Mouse (Mus musculus): ENCODE results near the gene Ccdc9. TPM values are rescaled to one million over a fixed set of nuclear protein-coding genes. Genes with fewer than 3 reads are reported as not detected.
"Not testable (repeated sequence)": the region's sequence is repeated elsewhere in the genome, so short reads cannot be mapped to it uniquely, and the experiment has no call there.

Ccdc9 gene
- total RNA-seq, 2 experiments from 2014 or later, result 103 to 116 TPM

DNA sequence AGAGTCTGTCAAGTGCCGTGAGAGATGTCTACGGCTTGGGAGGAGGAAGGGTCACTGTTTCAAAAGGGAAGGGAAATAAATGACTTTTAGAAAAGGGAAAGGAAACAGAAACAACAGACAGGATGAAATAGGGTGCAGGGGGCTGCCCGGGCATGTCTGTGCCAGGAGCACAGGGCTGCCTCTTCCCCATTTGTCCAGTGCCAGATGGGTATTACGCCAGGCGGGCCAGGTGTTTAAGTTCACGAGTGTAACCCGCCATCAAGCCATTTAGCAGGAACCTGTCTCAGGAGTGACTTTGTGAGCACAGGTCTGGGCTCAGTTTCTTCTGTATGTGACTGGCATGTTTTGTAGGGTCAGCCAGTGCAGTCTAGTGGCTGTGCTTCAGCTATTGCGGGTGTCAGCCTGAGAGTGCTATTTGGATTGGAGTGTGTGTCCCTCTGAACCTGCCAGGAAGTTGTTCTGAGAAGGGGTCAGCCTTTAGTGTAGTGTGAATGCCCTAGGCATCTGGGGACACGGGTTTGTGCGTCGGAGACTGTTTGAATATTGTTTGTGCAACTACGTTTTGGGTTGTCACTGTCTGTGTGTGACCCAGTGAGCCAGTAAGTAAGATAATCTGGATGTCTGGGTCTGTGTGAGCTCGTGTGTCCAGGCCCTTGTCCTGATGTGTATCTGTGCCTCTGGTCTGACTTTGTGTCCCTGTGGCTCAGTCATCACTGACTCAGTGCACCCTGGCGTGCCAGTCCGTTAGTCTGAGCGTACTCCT lies 22.1 kb upstream of the Ccdc9 start:
- no peak for DNase-seq (ENCODE audit: low spot score in 2 of 2)

DNA sequence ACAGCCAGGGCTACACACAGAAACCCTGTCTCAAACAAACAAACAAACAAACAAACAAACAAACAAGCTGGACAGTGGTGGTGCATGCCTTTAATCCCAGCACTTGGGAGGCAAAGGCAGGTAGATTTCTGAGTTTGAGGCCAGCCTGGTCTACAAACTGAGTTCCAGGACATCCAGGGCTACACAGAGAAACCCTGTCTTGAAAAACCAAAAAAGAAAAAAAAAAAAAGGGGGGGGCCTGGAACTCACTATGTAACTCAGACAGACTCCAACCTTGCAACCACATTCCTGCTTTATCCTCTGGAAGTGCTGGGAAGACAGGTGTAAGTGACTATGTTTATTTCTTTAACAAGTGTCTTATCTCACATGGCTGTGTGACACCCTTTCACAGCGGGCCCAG lies 21.5 kb upstream of the Ccdc9 start, which contains the start of gene Bbc3:
TSS of gene Bbc3 (plus strand) at position 301 of the 400 bp plus-strand sequence.
- not testable (repeated sequence) for DNase-seq (ENCODE audit: low spot score in 2 of 2)

DNA sequence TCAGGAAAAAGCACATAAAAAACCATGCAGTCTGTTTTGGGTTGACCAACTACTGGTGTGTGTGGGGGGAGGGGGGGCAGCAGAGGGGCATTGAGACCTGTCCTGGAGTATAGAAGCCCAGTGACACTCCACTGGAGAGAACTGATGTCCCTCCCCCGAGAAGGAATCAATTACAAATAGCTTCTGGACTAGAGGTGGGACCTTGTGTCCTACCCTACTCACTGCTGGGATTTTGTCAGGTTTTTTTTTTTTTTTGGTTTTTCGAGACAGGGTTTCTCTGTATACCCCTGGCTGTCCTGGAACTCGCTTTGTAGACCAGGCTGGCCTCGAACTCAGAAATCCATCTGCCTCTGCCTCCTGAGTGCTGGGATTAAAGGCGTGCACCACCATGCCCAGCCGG lies 20.5 kb upstream of the Ccdc9 start:
- not testable (repeated sequence) for DNase-seq (ENCODE audit: low spot score in 2 of 2)

DNA sequence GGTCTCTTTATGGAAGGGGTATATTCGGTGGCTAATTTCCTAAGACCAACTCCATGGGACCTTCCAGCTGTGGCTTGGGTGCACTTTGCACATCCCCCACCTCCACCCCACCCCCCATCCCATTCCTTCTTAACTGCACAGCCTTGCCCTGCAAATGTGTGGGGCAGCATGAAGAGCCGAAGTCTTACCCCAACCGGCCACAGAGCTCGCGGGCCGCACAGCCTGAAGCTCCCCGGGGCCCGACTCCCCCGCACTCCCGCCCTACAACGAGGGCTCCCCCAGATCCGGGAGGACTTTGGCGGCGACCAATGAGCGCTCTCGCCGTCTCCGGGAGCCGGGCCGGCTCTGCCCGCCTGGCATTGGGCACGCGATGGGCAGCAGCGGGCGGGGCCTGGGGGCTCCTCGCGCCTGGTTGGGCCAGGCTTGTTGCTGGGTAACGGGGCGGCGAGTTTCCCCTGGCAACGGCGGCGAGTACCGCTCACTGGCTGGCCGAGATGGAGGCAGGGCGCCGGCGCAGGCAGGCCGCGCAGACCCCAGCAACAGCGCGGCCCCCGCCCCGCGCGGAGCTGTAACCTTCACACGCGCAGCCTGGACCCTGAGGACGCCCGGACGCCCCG lies 12.9 kb upstream of the Ccdc9 start:
- peak; percentile 75 to 79 for DNase-seq (ENCODE audit: low spot score in 2 of 2)

DNA sequence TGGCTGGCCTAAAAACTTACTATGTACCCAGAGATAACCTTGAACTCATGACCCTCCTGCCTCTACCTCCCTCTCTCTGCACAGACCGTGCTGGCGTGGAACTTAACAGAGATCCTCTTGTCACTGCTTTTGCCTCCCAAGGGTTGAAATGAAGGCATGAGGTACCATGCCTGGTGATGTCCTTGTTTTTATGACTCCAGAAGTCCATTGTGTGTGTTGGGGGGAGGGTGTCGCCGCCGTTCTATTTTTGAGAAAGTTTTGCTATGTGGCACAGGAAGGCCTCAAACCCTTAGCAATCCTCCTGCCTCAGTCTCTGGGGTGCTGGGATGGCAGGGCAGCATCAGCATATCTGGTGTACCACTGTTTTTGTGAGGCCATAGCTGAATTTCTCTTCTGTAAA lies 12.3 kb upstream of the Ccdc9 start:
- DNase-seq (ENCODE audit: low spot score in 2 of 2), result no peak

DNA sequence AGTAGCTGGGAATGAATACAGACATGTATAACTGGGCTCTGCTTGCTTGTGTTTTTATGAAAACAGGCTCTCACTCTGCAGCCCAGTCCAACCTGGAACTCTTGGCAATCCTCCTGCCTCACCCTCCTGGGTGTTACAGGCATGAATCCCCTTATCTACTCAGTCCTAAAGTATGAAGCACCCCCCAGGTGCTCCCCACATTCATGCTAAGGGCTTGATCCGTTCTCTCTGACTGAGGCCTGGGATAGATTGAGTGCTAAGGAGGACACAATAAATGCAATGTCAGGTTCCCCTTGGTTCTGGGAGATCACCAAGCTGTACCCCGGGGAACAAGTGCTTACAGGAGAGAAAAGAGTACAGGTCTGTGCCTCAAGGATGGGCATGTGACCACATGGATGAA lies 11.0 kb upstream of the Ccdc9 start:
- DNase-seq (ENCODE audit: low spot score in 2 of 2), result no peak

DNA sequence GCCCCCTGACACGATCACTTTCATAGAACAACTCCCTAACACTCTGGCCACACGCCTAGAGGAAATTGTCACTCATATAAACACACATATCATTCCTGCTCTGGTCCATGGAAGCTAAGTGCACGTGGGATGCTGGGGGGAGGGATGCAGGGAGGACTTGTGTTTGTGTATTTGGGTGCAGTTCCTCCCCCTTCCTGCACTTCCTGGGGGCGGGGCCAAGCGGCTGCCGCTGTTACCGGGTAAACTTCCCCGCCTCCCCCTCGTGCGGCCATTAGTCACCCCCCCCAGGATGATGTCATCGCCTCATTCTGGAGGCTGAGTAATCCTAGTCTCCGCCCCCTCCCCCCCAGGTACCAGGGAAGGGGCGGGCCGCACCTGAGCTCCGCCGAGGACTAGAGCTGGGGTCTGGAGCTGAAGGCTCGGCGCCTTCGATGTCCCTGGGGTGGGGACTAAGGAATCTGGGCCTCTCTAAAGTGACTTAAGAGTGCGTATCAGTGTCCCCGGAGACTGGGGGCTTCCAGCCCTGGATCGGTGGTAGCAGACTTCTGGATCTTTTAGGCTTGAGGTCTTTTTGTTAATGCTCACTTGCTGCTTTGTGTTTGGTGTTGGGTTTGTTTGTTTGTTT lies 10.3 kb upstream of the Ccdc9 start:
- peak in 1 of 2 experiments; percentile 81 for DNase-seq (ENCODE audit: low spot score in 2 of 2)

DNA sequence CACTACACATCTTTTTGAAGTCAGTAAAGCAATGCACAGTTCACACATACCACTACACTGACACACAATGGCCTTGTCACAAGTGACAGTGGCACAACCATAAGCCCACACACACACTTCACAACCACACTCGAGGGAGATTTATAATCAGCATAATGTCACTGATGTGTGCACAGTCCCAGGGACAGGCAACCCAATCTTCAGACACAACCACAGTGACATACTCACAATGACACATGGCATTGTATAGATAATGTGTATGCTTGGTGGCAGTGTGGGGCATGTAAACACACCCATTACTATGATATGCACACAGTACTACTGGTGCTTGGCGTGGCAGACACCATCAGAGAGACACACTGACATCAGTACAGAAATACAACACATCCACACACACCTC lies 9.6 kb upstream of the Ccdc9 start:
- DNase-seq (ENCODE audit: low spot score in 2 of 2), result no peak

DNA sequence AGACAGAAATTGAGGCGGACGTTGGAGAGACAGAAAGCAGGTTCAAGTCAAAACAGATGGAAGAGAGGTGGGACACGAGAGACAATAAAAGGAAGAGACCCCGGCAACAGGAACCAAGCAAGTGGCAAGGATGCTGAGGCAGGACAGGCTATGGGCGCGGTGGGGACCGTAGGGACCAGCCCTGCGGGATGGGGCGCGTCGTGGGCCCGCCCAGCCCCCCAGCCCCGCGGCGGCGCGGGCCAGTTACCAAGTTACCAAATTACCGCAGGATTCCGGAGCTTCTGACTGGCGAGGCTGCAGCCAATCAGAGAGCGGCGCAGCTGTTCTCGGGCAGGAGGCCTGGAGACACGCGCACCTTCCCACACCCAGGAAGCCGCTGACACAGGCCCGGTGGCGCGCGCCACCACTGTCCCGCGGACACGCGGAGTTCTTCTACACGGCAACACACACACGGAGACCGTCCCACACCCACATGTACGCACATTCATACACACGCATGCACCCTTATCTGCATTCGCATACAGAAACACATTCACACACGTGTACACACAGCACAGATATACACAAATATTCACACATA lies 8.8 kb upstream of the Ccdc9 start:
- no peak for DNase-seq (ENCODE audit: low spot score in 2 of 2)

DNA sequence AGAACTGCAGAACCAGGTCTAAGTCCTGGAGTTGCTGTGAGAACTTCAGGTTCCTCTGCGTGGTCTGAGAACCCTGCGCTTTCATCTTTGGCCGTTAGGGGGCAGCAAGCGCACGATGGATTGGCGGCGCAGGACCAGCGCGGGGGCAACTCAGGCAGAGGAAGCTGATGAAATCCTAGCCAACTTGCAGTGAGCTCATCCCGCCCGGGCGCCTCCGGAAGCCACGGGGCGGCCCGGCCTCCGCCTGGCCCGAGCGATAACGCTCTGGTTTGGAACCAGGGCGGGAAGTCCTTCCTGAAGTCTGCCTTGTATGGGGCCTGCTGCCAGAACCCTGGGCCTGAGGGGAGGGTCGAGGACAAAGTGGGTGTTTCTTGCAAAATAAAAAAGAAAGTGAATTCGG lies 8.2 kb upstream of the Ccdc9 start:
- peak; percentile 89 to 93 for DNase-seq (ENCODE audit: low spot score in 2 of 2)

DNA sequence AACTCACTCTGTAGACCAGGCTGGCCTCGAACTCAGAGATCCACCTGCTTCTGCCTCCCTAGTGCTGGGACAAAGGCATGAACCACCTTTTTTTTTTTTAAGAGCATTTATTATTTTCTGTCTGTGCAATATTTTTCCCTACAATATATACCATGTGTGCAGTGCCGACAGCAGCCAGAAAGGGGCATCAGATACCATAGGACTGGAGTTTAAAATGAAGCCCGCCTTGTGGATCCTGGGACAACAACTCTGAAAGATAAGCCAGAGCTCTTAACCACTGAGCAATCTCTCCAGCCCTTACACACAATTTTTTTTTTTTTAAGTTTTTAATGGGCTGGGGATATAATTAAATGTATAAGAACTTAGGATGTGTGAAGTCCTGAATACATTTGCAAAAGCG lies 7.8 kb upstream of the Ccdc9 start:
- no peak for DNase-seq (ENCODE audit: low spot score in 2 of 2)

DNA sequence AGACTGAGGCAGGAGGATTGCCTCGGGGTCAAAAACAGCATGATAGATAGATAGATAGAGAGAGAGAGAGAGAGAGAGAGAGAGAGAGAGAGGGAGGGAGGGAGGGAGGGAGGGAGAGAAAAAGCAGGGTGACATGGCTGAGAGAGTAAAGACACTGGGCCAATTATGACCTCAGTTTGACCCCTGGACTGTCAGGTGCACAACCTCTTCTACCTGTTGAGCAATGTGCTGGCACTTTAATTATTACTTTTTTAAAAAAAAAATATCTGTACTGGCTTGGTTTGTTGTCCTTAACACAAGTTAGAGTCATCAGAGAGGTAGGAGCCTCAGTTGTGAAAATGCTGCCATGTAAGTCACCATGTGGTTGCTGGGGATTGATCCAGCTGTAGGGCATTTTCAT lies 1.2 kb upstream of the Ccdc9 start:
- no peak for DNase-seq (ENCODE audit: low spot score in 2 of 2)

DNA sequence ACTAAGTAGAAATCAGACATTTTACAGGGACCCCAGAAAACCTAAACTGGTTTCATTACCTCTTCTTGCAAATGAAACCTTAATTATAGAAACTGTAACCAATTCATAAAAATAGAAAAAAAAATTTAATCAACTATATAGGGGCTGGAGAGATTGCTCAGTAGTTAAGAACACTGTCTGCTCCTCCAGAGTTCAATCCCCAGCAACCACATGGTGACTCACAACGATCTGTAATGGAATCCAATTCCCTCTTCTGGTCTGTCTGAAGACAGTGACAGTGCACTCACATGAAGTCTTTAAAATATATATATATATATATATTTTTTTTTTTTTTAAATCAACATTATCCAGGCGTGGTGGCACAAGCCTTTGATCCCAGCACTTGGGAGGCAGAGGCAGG lies 421 bp upstream of the Ccdc9 start:
- DNase-seq (ENCODE audit: low spot score in 2 of 2), result no peak

DNA sequence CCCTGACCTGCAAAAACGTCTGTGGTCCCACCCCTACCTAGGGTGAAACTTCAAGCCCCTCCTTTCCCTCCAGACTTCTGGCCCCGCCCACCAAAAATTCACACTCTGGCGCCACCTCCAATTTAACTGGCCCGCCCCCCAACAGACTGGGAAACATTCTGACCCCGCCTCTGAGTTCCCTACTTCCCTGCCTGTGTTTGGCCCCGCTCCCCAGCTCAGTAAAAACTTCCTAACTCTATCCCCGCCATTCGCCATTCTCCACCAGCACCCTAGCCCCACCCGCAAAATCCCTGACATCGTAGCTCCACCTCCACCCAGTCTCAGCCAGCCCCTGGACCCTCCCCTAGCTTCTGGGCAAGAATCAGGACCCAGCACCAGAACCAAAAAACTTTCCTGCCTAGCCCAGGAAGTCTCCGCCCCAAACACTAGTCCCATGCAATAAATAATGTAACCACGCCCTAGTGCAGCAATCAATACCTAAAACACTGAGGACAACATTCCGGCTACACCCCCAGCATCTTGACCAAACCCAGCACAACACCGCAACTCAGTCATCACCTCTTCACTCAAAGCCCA lies 1.1 kb downstream of the Ccdc9 start:
- peak; percentile 25 to 68 for DNase-seq (ENCODE audit: low spot score in 2 of 2)

DNA sequence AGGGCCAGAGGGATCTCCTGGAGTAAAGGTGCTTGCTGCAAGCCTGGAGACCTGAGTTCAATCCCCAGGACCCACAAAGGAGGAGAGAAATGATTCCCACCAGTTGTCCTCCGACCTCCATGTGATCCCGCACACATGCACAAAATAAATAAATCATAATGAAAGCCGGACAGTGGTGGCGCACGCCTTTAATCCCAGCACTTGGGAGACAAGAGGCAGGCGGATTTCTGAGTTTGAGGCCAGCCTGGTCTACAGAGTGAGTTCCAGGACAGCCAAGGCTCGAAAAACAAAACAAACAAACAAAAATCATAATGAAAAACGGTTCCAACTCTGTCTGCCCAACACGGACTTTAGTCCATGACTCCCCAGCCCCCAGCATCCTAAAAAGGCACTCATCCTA lies 1.7 kb downstream of the Ccdc9 start:
- no peak for DNase-seq (ENCODE audit: low spot score in 2 of 2)

DNA sequence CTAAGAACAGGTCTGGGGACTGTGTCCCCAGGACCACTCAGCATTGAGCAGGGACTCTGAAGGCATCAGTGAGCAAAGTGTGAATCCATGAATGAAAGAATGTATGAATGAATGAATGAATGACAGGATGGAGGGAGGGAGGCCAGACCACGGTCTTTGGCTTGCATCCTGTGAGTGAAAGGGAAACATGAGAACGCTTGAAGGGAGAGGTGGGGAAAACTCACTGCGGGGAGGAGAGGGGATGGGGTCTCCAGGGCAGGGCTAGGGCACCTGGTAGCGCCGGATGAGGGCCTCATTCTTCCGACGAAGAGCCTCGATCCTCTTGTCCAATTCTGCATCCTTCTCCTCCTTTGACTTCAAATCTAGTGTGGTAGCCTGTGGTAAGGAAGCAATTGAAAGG lies 2.6 kb downstream of the Ccdc9 start:
- DNase-seq (ENCODE audit: low spot score in 2 of 2), result no peak

DNA sequence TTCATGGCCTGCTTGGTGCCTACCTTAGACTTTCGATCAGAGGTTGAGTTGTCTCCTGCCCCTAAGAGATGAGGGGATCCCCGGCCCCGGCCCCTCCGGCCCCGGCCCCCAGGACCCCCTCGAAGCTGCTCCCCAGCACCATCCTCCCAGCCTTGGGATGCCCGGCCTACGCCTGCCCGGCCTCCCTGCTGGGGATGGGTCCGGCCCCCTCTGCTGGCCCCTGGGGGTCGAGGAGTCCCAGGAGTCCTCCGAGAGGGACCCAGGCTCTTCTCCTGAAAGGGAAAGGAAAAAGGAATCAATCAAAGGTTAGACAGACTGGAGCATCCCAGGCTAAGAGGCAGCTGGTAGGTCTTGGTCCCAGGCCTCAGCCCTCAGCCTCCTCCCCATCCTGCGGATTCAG lies 4.3 kb downstream of the Ccdc9 start:
- no peak for DNase-seq (ENCODE audit: low spot score in 2 of 2)

DNA sequence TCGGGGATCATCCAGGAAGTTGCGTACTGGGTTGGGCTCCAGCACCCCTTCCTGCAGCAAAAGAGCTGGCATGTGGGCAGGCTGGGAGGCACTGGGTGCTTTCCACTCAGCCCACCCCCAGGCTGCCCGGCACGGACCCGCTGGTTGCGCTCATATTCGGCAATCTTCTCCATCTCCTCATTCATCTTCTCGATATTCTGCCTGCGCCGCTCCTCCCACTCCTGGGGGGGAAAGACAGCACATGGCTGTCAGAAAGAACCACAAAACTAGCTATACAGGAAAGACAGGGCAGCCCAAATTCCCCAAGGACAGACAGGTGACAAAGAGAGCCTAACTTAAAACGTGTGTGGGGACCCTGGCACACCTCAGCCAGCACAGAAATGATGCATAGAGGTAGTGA lies 5.9 kb downstream of the Ccdc9 start:
- no peak for DNase-seq (ENCODE audit: low spot score in 2 of 2)

DNA sequence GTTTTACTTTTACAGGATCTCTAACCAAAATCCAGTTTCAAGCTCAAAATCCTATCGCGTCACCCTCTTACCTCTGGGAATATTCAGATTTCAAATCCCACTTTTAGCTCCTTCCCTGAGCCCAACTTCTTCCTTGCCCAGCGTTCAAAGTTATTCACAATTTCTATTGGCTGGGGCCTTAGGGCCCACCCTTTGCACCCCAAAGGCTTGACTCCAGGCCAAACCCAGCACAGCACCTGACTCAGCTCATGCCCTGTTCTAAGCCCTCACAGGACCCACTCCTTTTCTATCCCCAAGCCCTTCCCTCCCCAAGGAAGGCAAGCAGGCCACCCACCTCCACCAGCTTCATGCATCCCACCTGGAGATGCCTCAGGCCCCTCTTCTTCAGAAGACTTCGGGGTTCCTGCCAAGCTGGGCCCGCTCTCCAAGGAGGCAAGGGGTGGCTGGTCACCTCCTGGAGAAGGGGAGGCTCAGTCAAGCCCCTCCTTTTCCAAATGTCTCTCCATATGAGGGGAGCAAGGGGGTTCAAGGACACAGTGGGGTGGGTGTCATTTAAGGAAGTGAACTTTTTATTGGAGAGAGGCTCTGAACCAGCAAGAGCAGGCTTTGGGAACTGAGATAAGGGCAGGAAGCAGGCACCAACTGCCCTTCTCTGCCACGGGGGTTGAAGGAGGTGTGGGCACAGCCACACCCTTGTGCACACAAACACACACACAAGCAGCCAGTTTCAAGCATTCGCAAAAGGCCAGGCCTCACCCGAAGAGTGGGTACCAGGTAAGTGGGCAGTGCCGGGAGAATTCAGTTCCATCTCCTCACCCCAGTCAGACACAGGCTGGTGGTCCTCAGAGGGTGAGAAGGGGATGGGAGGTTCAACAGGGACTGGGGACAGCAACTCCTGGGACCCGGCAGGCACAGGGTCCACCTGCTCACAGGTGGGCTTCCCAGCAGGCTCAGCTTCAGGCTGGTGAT lies 11.4 kb downstream of the Ccdc9 start:
- DNase-seq (ENCODE audit: low spot score in 2 of 2), result no peak

DNA sequence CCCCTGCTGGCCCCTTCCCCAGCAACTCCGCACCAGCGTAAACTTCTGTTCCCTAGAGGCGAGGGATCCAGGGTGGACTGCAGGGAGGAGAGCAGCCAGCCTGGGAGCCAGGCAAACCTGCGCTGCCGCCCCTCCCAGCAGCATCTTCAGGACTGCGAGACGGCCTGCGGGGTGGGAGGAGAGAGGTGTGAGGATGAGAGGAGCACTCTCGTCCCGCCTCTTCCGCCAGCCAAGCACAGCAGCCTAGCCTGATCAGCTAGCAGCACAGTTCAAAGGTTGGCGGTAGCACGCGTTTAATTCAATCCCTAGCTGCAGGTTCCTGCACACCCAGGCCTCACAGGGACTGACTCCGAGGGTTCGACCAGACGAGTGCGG lies 12.8 kb downstream of the Ccdc9 start:
- peak; percentile 44 to 60 for DNase-seq (ENCODE audit: low spot score in 2 of 2)
